Mouse (Mus musculus): ENCODE measurements at regions not wholly inside any gene's neighbourhood (a gene's known extent, or its start where the extent isn't known, plus 50 kb on each side); places are given as distances from the start of the nearest gene placed in this dataset.

DNA sequence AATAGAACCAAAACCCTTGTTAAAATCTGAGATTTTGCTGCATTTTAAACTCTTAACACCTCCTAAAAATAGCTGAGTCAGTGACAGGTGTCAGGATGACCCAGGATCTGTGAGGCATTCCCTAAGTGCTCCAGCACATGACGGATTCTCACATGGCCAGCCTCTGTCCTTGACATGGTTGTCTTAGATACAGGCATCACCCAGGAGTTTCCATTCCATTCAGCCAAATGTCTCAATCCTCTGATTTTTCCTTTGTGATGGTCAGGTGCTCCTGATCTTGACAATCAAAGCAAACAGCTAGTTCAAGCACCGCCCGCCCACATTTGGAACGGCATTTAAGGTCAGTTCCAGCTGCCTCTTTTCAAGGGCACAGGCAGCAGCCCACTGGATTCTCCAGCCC, 804.2 kb upstream of the Tbl1xr1 start:
- no peak overlapping the region for H3K27ac ChIP-seq (ENCODE audit: insufficient read depth, low read length)
- no peaks in the 10 kb centered on the region for H3K4me1 ChIP-seq (ENCODE audit: control insufficient read depth, insufficient read depth, low read length)
- no peak for TF ChIP-seq POLR2A (IDR thresholded peaks at IDR 0.05; ENCODE audit: borderline replicate concordance, insufficient read depth, low read length)
- TF ChIP-seq CTCF (IDR thresholded peaks at IDR 0.05; ENCODE audit: borderline replicate concordance, insufficient read depth, low read depth, low read length): no peak
- no peak overlapping the region for H3K4me3 ChIP-seq (replicated peaks; ENCODE audit: insufficient read depth, low read depth, low read length)
- no peaks in the 10 kb centered on the region for H3K27me3 ChIP-seq (ENCODE audit: control insufficient read depth, insufficient read depth, low read length)
- 91% methylated on average over 4 of the region's 4 CpGs for WGBS
- no peak for DNase-seq

- DNase-seq: no peak
- Histone ChIP-seq H3K27ac (ENCODE audit: insufficient read depth, low read length) (no peak overlapping the region), H3K27me3 (ENCODE audit: control insufficient read depth, insufficient read depth, low read length) (no peaks in the 10 kb centered on the region), H3K4me3 (replicated peaks; ENCODE audit: insufficient read depth, low read depth, low read length) (no peak overlapping the region), H3K4me1 (ENCODE audit: control insufficient read depth, insufficient read depth, low read length) (no peaks in the 10 kb centered on the region)
- TF ChIP-seq CTCF (IDR thresholded peaks at IDR 0.05; ENCODE audit: borderline replicate concordance, insufficient read depth, low read depth, low read length): no peak
- TF ChIP-seq POLR2A (IDR thresholded peaks at IDR 0.05; ENCODE audit: borderline replicate concordance, insufficient read depth, low read length): no peak
- 51% methylated on average over 1 of the region's 1 CpGs for WGBS
These were observed 783.7 kb upstream of the Tbl1xr1 start for GRCm38 (mm10) chr3:21292774-21293173.

DNA sequence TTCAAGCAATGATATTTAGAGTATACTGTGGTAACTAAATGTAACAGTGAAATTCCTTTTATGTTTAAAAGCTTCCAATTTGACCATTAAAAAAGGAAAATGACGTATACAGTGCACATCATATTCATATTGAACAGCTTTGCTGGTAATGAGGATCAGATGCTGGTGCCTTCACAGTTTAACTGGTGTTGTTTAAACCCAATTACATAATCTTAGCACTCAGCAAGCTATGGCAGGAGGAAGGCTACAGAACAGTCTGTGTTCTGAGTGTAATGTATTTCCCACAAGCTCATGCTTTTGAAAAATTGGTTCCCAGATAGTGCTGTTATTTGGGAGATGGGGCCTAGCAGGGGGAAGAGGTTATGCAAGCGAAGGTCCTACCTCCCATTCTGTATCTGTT, 783.1 kb upstream of the Tbl1xr1 start:
- no peak overlapping the region for H3K4me3 ChIP-seq (replicated peaks; ENCODE audit: insufficient read depth, low read depth, low read length)
- DNase-seq: no peak
- no peaks in the 10 kb centered on the region for H3K4me1 ChIP-seq (ENCODE audit: control insufficient read depth, insufficient read depth, low read length)
- H3K27me3 ChIP-seq (ENCODE audit: control insufficient read depth, insufficient read depth, low read length): no peaks in the 10 kb centered on the region
- no peak overlapping the region for H3K27ac ChIP-seq (ENCODE audit: insufficient read depth, low read length)
- 89% methylated on average over 2 of the region's 2 CpGs for WGBS
- no peak for TF ChIP-seq POLR2A (IDR thresholded peaks at IDR 0.05; ENCODE audit: borderline replicate concordance, insufficient read depth, low read length)
- no peak for TF ChIP-seq CTCF (IDR thresholded peaks at IDR 0.05; ENCODE audit: borderline replicate concordance, insufficient read depth, low read depth, low read length)

- no peak for DNase-seq
- H3K4me3 ChIP-seq (replicated peaks; ENCODE audit: insufficient read depth, low read depth, low read length): no peak overlapping the region
- WGBS: 98% methylated on average over 3 of the region's 3 CpGs
- H3K4me1 ChIP-seq (ENCODE audit: control insufficient read depth, insufficient read depth, low read length): no peaks in the 10 kb centered on the region
- H3K27ac ChIP-seq (ENCODE audit: insufficient read depth, low read length): no peak overlapping the region
- TF ChIP-seq POLR2A (IDR thresholded peaks at IDR 0.05; ENCODE audit: borderline replicate concordance, insufficient read depth, low read length) (no peak), CTCF (IDR thresholded peaks at IDR 0.05; ENCODE audit: borderline replicate concordance, insufficient read depth, low read depth, low read length) (no peak)
- no peaks in the 10 kb centered on the region for H3K27me3 ChIP-seq (ENCODE audit: control insufficient read depth, insufficient read depth, low read length)
These were observed 781.7 kb upstream of the Tbl1xr1 start for GRCm38 (mm10) chr3:21294776-21295175.

- DNase-seq: no peak
- TF ChIP-seq CTCF (IDR thresholded peaks at IDR 0.05; ENCODE audit: borderline replicate concordance, insufficient read depth, low read depth, low read length) (no peak), POLR2A (IDR thresholded peaks at IDR 0.05; ENCODE audit: borderline replicate concordance, insufficient read depth, low read length) (no peak)
- Histone ChIP-seq H3K27ac (ENCODE audit: insufficient read depth, low read length) (no peak overlapping the region), H3K27me3 (ENCODE audit: control insufficient read depth, insufficient read depth, low read length) (no peaks in the 10 kb centered on the region), H3K4me3 (replicated peaks; ENCODE audit: insufficient read depth, low read depth, low read length) (no peak overlapping the region), H3K4me1 (ENCODE audit: control insufficient read depth, insufficient read depth, low read length) (no peaks in the 10 kb centered on the region)
- 21% methylated on average over 1 of the region's 1 CpGs for WGBS
These were observed 779.8 kb upstream of the Tbl1xr1 start for GRCm38 (mm10) chr3:21296581-21297110.

DNA sequence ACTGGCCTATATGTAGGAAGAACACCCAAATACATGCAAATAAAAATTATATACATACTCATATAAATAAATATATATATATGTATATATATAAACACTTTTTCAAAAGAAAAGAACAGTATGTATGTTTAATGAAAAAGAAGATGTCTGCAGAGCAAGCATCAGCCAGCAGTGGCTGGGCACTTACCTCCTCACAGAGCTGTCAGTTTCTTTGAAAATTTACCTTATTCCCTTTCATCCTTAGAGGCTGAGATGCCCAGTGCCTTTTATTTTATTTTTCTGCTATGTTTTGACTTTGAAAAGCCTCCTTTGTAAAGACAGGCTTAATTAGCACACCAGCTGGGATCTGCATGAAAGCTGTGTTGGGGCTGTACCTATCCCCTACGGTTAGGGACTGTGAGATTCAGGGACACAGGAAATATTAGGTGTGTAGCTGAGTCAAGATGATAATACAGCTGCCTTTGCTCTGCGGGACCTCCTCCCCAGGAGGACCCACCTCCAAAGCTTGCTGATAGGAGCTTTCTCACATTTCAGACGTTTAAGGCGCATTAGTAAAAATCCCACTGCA, 751.0 kb upstream of the Tbl1xr1 start:
- Histone ChIP-seq H3K27me3 (ENCODE audit: control insufficient read depth, insufficient read depth, low read length) (no peaks in the 10 kb centered on the region), H3K4me1 (ENCODE audit: control insufficient read depth, insufficient read depth, low read length) (no peaks in the 10 kb centered on the region), H3K27ac (ENCODE audit: insufficient read depth, low read length) (no peak overlapping the region), H3K4me3 (replicated peaks; ENCODE audit: insufficient read depth, low read depth, low read length) (no peak overlapping the region)
- DNase-seq: no peak
- 64% methylated on average over 4 of the region's 4 CpGs for WGBS
- TF ChIP-seq POLR2A (IDR thresholded peaks at IDR 0.05; ENCODE audit: borderline replicate concordance, insufficient read depth, low read length): no peak
- TF ChIP-seq CTCF (IDR thresholded peaks at IDR 0.05; ENCODE audit: borderline replicate concordance, insufficient read depth, low read depth, low read length): no peak

DNA sequence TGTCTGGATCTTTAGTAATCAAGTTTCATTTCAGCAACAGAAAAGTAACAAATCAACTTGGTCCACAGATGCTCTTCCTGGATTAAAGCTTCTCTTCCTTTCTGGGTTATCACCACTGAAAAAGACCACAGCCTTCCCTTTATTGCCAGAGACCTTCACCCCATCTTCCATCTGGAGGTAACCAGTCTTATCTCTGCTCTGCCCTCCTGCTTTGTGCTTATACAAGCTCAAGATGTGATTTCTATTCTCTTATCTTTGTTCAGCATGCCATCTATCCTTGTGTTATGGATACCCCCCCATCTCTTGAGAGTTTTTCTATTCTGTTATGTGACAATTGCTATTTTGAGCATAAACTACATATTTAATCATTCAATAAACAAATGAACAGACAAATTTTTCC, 734.5 kb upstream of the Tbl1xr1 start:
- Histone ChIP-seq H3K4me1 (ENCODE audit: control insufficient read depth, insufficient read depth, low read length) (no peaks in the 10 kb centered on the region), H3K27ac (ENCODE audit: insufficient read depth, low read length) (no peak overlapping the region), H3K27me3 (ENCODE audit: control insufficient read depth, insufficient read depth, low read length) (no peaks in the 10 kb centered on the region), H3K4me3 (replicated peaks; ENCODE audit: insufficient read depth, low read depth, low read length) (no peak overlapping the region)
- no peak for TF ChIP-seq CTCF (IDR thresholded peaks at IDR 0.05; ENCODE audit: borderline replicate concordance, insufficient read depth, low read depth, low read length)
- TF ChIP-seq POLR2A (IDR thresholded peaks at IDR 0.05; ENCODE audit: borderline replicate concordance, insufficient read depth, low read length): no peak
- no peak for DNase-seq

- DNase-seq: no peak
- Histone ChIP-seq H3K4me1 (ENCODE audit: control insufficient read depth, insufficient read depth, low read length) (no peaks in the 10 kb centered on the region), H3K4me3 (replicated peaks; ENCODE audit: insufficient read depth, low read depth, low read length) (no peak overlapping the region), H3K27ac (ENCODE audit: insufficient read depth, low read length) (no peak overlapping the region), H3K27me3 (ENCODE audit: control insufficient read depth, insufficient read depth, low read length) (no peaks in the 10 kb centered on the region)
- 93% methylated on average over 1 of the region's 1 CpGs for WGBS
- no peak for TF ChIP-seq CTCF (IDR thresholded peaks at IDR 0.05; ENCODE audit: borderline replicate concordance, insufficient read depth, low read depth, low read length)
- no peak for TF ChIP-seq POLR2A (IDR thresholded peaks at IDR 0.05; ENCODE audit: borderline replicate concordance, insufficient read depth, low read length)
These were observed 733.4 kb upstream of the Tbl1xr1 start for GRCm38 (mm10) chr3:21343095-21343494.
